Mouse (Mus musculus) myocyte (in vitro differentiated cells): Measurements from ENCODE around the gene Emid1.

Experiments used
- POLR2A ChIP-seq: IDR thresholded peaks from one replicate; pipeline ENCODE4 v1.6.1; 2011; ENCODE audit warnings: low read depth, mild to moderate bottlenecking, control low read depth, moderate library complexity; ENCODE audit not compliant: insufficient read length
- SRF ChIP-seq: IDR thresholded peaks from one replicate; pipeline ENCODE4 v1.6.1; 2011; ENCODE audit warnings: low read depth; ENCODE audit not compliant: control insufficient read depth, insufficient read length
- TCF3 ChIP-seq: IDR thresholded peaks from one replicate; pipeline ENCODE4 v1.6.1; 2011; ENCODE audit warnings: low read depth, control low read depth; ENCODE audit not compliant: insufficient read length

DNA sequence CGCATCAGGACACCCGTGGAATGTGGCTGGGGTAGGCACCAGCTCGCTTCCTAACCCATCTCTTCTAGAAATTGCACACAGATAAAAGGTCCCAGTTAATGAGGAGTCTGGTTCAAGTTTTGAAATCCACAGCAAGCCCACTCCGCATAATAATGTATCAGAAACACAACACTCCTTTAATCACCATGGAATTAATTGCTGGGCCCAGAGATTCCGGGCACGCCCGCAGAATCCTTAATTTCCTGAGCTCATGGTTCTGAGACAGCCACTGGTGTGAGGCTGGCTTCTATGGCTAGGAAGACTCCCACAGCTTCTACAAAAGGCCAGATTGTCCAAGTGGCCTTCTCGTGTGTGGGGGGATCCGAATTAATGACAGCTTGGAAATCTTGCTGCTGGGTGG, 15.3 kb upstream of the Emid1 start:
- TF ChIP-seq POLR2A: no peak
- TF ChIP-seq TCF3: no peak
- TF ChIP-seq SRF: no peak
